Mouse (Mus musculus) heart, postnatal 0 days (tissue): ENCODE measurements around the gene Bloc1s5. TPM values are rescaled to one million over a fixed set of nuclear protein-coding genes. Genes with fewer than 3 reads are reported as not detected.
"Not testable (repeated sequence)": the region's sequence is repeated elsewhere in the genome, so short reads cannot be mapped to it uniquely, and the experiment has no call there.

Experiments used
- ATAC-seq: fragments of 200-750 bp; cut with Nextera tagmentation; 2 replicates; pipeline ENCODE4 v1.8.0; 2017; ENCODE audit warnings: low read depth, moderate number of reproducible peaks, moderate library complexity; ENCODE audit not compliant: insufficient read depth
- DNase-seq: peaks from one replicate; pipeline ENCODE4 v3.0.0-alpha.2; 2016; ENCODE audit warnings: low spot score
- H3K27ac ChIP-seq: fragments of 300-500 bp; sonication (generic); 2 replicates; pipeline ENCODE4 v1.5.1; 2014; ENCODE audit warnings: low read depth, mild to moderate bottlenecking
- H3K27me3 ChIP-seq: fragments of 300-500 bp; sonication (generic); 2 replicates; pipeline ENCODE4 v1.6.1; 2014; ENCODE audit warnings: low read length, mixed read lengths; ENCODE audit not compliant: control insufficient read depth, insufficient read depth
- H3K36me3 ChIP-seq: fragments of 300-500 bp; sonication (generic); replicated peaks from 2 replicates; pipeline ENCODE4 v1.6.1; 2014; ENCODE audit warnings: low read length, mixed read lengths; ENCODE audit not compliant: control insufficient read depth, insufficient read depth
- H3K4me1 ChIP-seq: fragments of 300-500 bp; sonication (generic); 2 replicates; pipeline ENCODE4 v1.6.1; 2014; ENCODE audit warnings: antibody characterized with exemption; ENCODE audit not compliant: control insufficient read depth, insufficient read depth
- H3K4me2 ChIP-seq: fragments of 300-500 bp; sonication (generic); 2 replicates; pipeline ENCODE4 v1.6.1; 2014; ENCODE audit warnings: low read depth, mild to moderate bottlenecking, low read length, moderate library complexity
- H3K4me3 ChIP-seq: fragments of 300-500 bp; sonication (generic); 2 replicates; pipeline ENCODE4 v1.5.1; 2014; ENCODE audit warnings: low read depth, low read length
- H3K9ac ChIP-seq: fragments of 300-500 bp; sonication (generic); replicated peaks from 2 replicates; pipeline ENCODE4 v1.6.1; 2014; ENCODE audit warnings: low read depth, low read length, mixed read lengths
- H3K9me3 ChIP-seq: fragments of 300-500 bp; sonication (generic); replicated peaks from 2 replicates; pipeline ENCODE4 v1.6.1; 2016; ENCODE audit warnings: low read length; ENCODE audit not compliant: control insufficient read depth
- CTCF ChIP-seq: IDR thresholded peaks from 2 replicates; pipeline ENCODE4 v1.5.1; 2016; ENCODE audit warnings: antibody characterized with exemption, control low read depth, low read depth
- EP300 ChIP-seq: IDR thresholded peaks from 2 replicates; pipeline ENCODE4 v1.6.1; 2016; ENCODE audit warnings: antibody characterized with exemption, low read depth
- WGBS: fragments of 180-500 bp; shearing (Covaris S2); extraction: QIAGEN DNeasy Blood & Tissue Kit; methylation state at CpG from one replicate; pipeline ENCODE4 v1.1.7; 2014; 5-methylcytosine and 5-hydroxymethylcytosine counted together
- polyA plus RNA-seq: library from polyadenylated mRNA; unstranded; fragments of >200 nt; fragmentation: Nextera tagmentation; extraction: Ambion mirVana; gene quantifications from 2 replicates; pipeline ENCODE4 v1.2.1, GENCODE M21; 2015
- total RNA-seq: library from RNA; depleted of rRNA; stranded (reverse); fragments of >200 nt; gene quantifications from 2 replicates; pipeline ENCODE4 v1.2.3, GENCODE M21; 2014; ENCODE audit warnings: low replicate concordance

Gene Bloc1s5
- total and polyA plus RNA-seq, 2 experiments from 2014 or later: 10.4 to 17.1 TPM

DNA sequence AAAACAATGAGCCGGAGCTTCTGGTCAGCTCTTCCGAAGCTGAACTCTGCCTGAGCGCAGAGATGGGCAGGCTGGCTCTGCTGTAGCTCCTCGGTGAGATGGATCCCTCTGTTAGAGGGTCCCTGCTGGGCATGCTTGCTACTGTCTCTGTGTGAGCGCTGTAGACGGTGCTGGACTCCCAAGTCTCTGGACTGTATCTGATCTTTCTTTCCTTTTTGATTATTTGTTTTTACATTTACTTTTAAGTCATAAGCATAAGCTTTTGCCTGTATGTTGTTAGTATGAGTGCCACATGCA lies 8.7 kb downstream of the Bloc1s5 start:
- no peak overlapping the region for H3K9ac ChIP-seq
- no peaks in the 10 kb centered on the region for H3K27me3 ChIP-seq
- H3K4me2 ChIP-seq: no peak overlapping the region
- peaks cover 20% of the 10 kb centered on the region for H3K36me3 ChIP-seq
- H3K27ac ChIP-seq: peak overlapping the region; percentile 2; the same call in 1 of the 2 replicates
- DNase-seq: no peak
- H3K4me1 ChIP-seq: 0 out of 2 replicates have a peak, but pooled peaks cover 8% of the 10 kb centered on the region
- no peak overlapping the region for H3K4me3 ChIP-seq
- H3K9me3 ChIP-seq: no peaks in the 10 kb centered on the region
- ATAC-seq: no peak
- 35% methylated on average over 6 of the region's 6 CpGs for WGBS
- TF ChIP-seq CTCF (no peak), EP300 (no peak)

DNA sequence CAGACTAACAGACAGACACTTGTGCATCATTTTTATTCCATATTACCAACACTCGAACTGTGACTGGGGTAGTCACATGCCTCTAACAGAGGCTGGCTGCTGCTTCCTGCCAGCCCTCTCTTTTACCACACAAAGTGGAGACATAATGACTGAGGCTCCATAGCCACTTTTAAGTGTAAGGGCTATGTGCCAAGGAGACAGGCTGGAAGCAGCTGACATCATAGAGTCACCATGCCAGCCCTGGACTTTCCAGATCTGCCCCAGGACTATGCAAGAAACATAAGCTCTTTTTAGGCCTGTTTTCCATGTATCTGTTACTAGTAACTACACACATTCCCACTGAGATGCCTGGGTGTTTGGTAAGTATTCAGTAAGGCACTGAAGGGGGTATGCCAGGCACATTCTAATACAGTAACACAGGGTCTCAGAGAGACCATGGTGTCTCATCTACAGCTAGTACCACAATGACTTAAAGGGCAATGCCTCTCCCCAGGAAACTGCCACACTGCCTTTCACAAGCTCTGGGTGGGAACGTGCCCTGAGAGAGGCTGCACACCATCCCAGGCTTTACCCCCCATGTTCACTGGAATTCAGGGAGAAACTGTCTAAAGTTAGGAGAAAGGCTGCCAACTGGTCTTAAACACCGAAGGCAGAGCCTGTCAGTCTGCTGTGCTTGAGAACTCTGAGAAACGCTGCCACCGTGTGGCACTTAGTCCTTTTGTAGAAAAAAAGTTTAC lies 9.2 kb downstream of the Bloc1s5 start:
- no peaks in the 10 kb centered on the region for H3K27me3 ChIP-seq
- 21% methylated on average over 5 of the region's 5 CpGs for WGBS
- ATAC-seq (peak; percentile 39), DNase-seq (peak; percentile 46)
- 0 out of 2 replicates have a peak, but pooled peaks cover 8% of the 10 kb centered on the region for H3K4me1 ChIP-seq
- no peak overlapping the region for H3K4me3 ChIP-seq
- TF ChIP-seq CTCF (peak; percentile 46), EP300 (no peak)
- no peak overlapping the region for H3K9ac ChIP-seq
- H3K36me3 ChIP-seq: peaks cover 17% of the 10 kb centered on the region
- H3K9me3 ChIP-seq: no peaks in the 10 kb centered on the region
- H3K27ac ChIP-seq: peak overlapping the region; percentile 2; the same call in 1 of the 2 replicates
- H3K4me2 ChIP-seq: no peak overlapping the region

DNA sequence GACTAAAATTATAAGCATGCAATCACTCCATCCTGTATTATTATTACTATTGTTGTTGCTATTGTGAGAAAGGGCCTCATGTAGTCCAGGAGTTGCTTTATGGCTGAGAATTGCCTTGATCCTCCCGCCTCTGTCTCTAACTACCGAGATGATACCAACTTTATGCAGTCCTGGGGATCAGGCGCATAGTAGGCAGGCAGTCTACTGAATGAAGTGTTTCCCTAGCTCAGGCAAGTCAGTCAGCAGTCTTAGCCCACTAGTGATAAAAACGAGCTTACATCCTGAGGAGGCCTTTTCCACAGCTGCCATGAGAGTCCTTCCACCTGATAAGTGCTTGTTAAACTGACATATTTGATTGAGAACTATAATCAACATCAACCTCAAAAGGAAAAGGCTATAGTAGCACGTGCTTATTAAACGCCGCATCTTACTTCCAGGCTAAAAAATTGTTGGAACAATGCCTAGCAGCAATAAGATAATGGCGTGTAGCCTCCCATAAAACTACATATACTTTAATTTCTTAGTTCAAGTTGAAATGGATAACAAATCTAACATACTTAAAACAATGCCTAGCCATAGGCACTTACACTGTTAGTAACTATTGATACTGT lies 10.5 kb downstream of the Bloc1s5 start:
- TF ChIP-seq CTCF (no peak), EP300 (no peak)
- Histone ChIP-seq H3K4me3 (no peak overlapping the region), H3K27ac (no peak overlapping the region), H3K27me3 (no peaks in the 10 kb centered on the region), H3K4me2 (no peak overlapping the region), H3K9me3 (no peaks in the 10 kb centered on the region), H3K4me1 (0 out of 2 replicates have a peak, but pooled peaks cover 8% of the 10 kb centered on the region), H3K9ac (no peak overlapping the region), H3K36me3 (peaks cover 11% of the 10 kb centered on the region; the same call in 1 of the 2 replicates)
- 78% methylated on average over 8 of the region's 8 CpGs for WGBS
- no peak for ATAC-seq
- no peak for DNase-seq

DNA sequence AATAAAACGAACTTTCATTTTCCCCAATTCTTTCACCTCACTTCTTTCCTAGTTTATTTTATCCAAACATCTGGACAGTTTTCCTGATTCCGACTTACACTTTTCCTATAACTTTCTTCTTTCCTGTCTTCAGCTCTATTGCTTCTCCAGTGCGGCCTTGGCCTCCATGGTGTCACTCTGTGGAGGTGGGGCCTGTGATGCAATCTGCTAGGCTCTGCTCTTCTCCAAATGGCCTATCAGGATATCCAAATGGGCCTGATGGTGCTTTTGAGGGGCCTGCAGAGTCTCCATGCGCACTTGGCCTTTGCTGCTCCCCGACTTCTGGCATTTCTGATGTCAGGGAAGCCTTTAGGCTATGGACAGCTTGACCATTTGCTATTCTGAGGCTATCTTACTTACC lies 11.6 kb downstream of the Bloc1s5 start:
- ATAC-seq: no peak
- Histone ChIP-seq H3K27me3 (no peaks in the 10 kb centered on the region), H3K27ac (no peak overlapping the region), H3K4me2 (no peak overlapping the region), H3K9ac (no peak overlapping the region), H3K36me3 (peaks cover 11% of the 10 kb centered on the region; the same call in 1 of the 2 replicates), H3K4me1 (0 out of 2 replicates have a peak, but pooled peaks cover 8% of the 10 kb centered on the region), H3K4me3 (no peak overlapping the region), H3K9me3 (no peaks in the 10 kb centered on the region)
- DNase-seq: no peak
- 87% methylated on average over 5 of the region's 5 CpGs for WGBS
- no peak for TF ChIP-seq EP300
- no peak for TF ChIP-seq CTCF

DNA sequence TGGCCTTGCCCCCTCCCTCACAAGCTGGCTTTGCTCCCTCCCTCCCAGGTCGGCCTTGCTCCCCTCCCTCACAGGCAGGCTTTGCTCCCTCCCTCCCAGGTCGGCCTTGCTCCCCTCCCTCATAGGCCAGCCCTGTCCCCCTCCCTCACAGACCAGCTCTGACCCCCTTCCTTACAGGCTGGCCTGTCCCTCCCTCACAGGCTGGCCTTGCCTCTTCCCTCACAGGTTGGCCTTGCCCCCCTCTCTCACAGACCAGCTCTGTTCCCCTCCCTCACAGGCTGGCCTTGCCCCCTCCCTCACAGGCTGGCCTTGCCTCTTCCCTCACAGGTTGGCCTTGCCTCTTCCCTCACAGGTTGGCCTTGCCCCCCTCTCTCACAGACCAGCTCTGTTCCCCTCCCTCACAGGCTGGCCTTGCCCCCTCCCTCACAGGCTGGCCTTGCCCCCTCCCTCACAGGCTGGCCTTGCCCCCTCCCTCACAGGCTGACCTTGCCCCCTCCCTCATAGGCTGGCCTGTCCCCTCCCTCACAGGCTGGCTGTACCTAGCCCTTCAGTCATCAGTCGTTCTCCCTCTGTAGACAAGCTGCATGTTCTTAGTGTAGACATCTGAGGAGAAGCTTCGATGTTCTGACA lies 16.8 kb downstream of the Bloc1s5 start:
- not testable (repeated sequence) for H3K4me3 ChIP-seq, ATAC-seq, H3K27ac ChIP-seq, DNase-seq, H3K36me3 ChIP-seq, H3K27me3 ChIP-seq, H3K9ac ChIP-seq, H3K9me3 ChIP-seq, H3K4me2 ChIP-seq, H3K4me1 ChIP-seq
- WGBS: 50% methylated on average over 4 of the region's 4 CpGs
